Mouse (Mus musculus): Measurements from ENCODE around the gene Slc1a2. TPM values are rescaled to one million over a fixed set of nuclear protein-coding genes. Genes with fewer than 3 reads are reported as not detected.

The Slc1a2 gene
- polyA plus RNA-seq, 1 experiment: 0.90 TPM

DNA sequence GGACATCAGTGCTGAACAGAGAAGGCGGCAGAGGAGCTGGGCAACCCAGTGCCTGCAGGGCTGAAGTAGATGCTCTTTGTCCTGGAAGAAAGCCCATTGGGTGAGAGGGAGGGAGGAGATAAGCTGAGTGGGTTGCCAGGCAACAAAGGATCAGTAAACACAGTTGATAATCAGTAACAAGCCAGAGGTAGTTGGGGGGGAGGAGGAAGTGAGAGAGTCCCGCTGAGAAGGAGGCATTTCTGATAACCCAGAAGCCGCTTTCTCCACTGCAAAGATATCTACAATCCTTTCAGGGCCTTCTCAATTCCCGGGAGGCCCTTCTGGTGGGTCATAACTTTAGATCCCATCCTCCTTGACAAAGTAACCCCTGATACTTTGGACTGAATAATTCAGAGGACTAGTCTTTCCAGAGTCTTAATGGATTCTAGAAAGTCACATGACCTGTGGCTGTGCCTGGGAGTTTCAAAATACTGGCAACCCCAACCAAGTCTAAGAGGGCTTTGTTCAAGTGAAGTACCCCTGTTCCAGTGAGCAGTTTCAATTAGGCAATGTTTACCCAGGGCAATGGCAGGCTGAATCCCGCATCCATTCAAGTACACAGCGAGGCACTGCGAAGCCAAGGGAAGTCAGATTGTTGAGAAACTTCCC lies 86.9 kb downstream of the Slc1a2 start:
- Histone ChIP-seq H3K27ac (ENCODE audit: insufficient read depth, low read length) (no peak overlapping the region), H3K4me3 (ENCODE audit: insufficient read depth, low read length) (no peak overlapping the region), H3K4me1 (ENCODE audit: control insufficient read depth, insufficient read depth, low read length) (no peaks in the 10 kb centered on the region)
- TF ChIP-seq POLR2A (IDR thresholded peaks at IDR 0.05; ENCODE audit: low read depth, low read length) (no peak), CTCF (IDR thresholded peaks at IDR 0.05; ENCODE audit: borderline replicate concordance, insufficient read depth, low read length) (no peak)

- no peaks in the 10 kb centered on the region for H3K4me1 ChIP-seq (ENCODE audit: control insufficient read depth, insufficient read depth, low read length)
- H3K4me3 ChIP-seq (ENCODE audit: insufficient read depth, low read length): no peak overlapping the region
- no peak overlapping the region for H3K27ac ChIP-seq (ENCODE audit: insufficient read depth, low read length)
- TF ChIP-seq POLR2A (IDR thresholded peaks at IDR 0.05; ENCODE audit: low read depth, low read length) (no peak), CTCF (IDR thresholded peaks at IDR 0.05; ENCODE audit: borderline replicate concordance, insufficient read depth, low read length) (no peak)
These were observed 89.3 kb downstream of the Slc1a2 start for GRCm38 (mm10) chr2:102747758-102748157.

DNA sequence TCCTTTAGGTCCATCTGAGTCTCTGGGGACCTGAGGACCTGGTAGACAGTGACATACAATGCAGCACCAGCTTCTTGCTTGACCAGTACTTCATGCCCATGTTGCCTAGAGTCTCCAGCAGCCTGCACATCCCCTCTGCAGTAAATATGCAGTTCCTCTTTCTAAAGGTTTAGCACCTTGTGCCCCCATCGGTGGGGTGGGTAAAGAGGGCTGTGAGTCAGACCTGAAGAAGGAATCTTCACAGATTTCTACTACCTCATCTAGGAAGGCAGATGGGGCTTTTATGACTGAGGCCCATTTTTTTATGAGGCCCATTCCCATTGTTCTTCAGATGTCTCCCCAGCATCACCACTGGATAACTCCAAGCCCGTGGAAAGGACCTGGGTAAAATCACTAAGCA lies 91.5 kb downstream of the Slc1a2 start:
- Histone ChIP-seq H3K4me1 (ENCODE audit: control insufficient read depth, insufficient read depth, low read length) (no peaks in the 10 kb centered on the region), H3K27ac (ENCODE audit: insufficient read depth, low read length) (no peak overlapping the region), H3K4me3 (ENCODE audit: insufficient read depth, low read length) (no peak overlapping the region)
- TF ChIP-seq POLR2A (IDR thresholded peaks at IDR 0.05; ENCODE audit: low read depth, low read length) (no peak), CTCF (IDR thresholded peaks at IDR 0.05; ENCODE audit: borderline replicate concordance, insufficient read depth, low read length) (no peak)

DNA sequence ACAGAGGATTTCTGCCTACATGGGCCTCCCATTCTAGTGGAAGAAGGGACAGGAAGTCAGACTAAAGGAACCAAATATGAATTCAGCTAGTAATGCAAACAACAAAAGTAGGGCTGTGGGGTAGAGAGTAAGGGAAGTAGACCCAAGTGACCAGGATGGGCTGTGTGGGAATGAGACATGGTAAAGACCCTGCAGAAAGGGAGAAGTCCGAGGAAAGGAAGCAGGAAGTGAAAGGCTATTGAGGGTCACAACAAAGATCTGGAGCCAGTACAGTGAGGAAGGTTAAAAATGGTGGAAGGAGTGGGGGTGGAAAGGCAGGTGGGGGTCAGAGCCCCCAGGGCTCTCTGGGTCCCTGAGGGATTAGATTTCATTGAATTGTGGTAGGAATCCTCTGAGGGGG lies 93.4 kb downstream of the Slc1a2 start:
- no peak overlapping the region for H3K4me3 ChIP-seq (ENCODE audit: insufficient read depth, low read length)
- no peaks in the 10 kb centered on the region for H3K4me1 ChIP-seq (ENCODE audit: control insufficient read depth, insufficient read depth, low read length)
- H3K27ac ChIP-seq (ENCODE audit: insufficient read depth, low read length): no peak overlapping the region
- TF ChIP-seq CTCF (IDR thresholded peaks at IDR 0.05; ENCODE audit: borderline replicate concordance, insufficient read depth, low read length) (no peak), POLR2A (IDR thresholded peaks at IDR 0.05; ENCODE audit: low read depth, low read length) (no peak)

GRCm38 (mm10) chr2:102757241-102757860 lies 98.9 kb downstream of the Slc1a2 start:
- no peak overlapping the region for H3K4me3 ChIP-seq (ENCODE audit: insufficient read depth, low read length)
- peaks cover 9% of the 10 kb centered on the region; the same call in 1 of the 2 replicates for H3K4me1 ChIP-seq (ENCODE audit: control insufficient read depth, insufficient read depth, low read length)
- H3K27ac ChIP-seq (ENCODE audit: insufficient read depth, low read length): no peak overlapping the region
- no peak for TF ChIP-seq POLR2A (IDR thresholded peaks at IDR 0.05; ENCODE audit: low read depth, low read length)
- no peak for TF ChIP-seq CTCF (IDR thresholded peaks at IDR 0.05; ENCODE audit: borderline replicate concordance, insufficient read depth, low read length)

DNA sequence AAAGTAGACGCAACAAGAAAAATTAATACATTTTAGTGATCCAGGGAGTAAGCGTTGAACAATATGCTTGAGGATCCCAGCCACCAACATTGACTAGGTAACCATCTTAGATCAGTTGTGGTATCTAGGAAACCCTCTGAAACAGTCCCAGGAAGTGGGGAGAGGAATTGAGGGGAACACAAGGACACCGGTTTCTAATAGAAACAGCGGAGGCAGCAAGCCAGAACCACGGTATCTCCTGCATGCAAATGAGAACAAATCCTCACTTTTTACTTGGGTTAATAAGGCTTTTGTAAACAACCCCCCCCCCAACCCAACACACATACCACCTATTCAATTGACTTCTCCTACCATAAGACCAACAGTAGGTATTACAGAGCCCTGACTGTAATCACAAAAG lies 101.0 kb downstream of the Slc1a2 start:
- TF ChIP-seq CTCF (IDR thresholded peaks at IDR 0.05; ENCODE audit: borderline replicate concordance, insufficient read depth, low read length) (no peak), POLR2A (IDR thresholded peaks at IDR 0.05; ENCODE audit: low read depth, low read length) (no peak)
- Histone ChIP-seq H3K27ac (ENCODE audit: insufficient read depth, low read length) (peak overlapping the region; percentile 55), H3K4me1 (ENCODE audit: control insufficient read depth, insufficient read depth, low read length) (peaks cover 9% of the 10 kb centered on the region), H3K4me3 (ENCODE audit: insufficient read depth, low read length) (no peak overlapping the region)

DNA sequence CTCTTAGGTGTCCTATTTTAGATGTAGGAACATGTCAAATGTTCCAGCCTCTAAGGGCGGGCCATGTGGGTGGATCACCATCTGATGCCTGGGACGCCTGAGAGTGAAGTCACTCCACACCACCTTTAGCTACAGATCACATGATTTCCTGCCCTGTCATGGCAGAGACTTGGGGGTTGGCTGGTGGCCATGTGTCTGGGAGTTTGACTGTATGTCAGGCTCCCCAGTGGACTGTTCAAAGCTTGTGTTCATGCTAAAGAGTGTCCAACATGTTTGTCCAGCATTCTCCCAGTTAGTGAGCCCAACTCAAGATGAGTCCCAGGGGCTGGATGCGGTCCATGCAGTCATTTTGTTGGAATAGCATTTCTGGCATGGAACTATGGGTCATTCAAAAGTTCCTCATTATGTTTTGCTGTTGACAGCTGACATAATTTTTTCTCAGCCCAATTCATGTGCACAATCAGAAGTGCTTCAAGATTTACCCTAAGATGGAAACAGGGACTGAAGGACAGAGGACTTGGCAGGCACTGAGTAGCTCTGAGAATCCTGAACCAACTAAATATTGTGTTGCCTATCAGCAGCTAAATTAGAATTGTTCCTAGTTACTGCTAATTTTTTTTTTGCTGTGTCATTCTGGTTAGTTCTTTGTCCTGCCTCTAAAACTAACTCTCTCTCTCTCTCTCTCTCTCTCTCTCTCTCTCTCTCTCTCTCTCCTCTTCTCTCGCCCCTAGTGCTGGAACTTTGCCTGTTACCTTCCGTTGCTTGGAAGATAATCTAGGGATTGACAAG lies 102.0 kb downstream of the Slc1a2 start:
- Histone ChIP-seq H3K27ac (ENCODE audit: insufficient read depth, low read length) (peak overlapping the region; percentile 55), H3K4me3 (ENCODE audit: insufficient read depth, low read length) (no peak overlapping the region), H3K4me1 (ENCODE audit: control insufficient read depth, insufficient read depth, low read length) (peaks cover 9% of the 10 kb centered on the region)
- TF ChIP-seq POLR2A (IDR thresholded peaks at IDR 0.05; ENCODE audit: low read depth, low read length) (no peak), CTCF (IDR thresholded peaks at IDR 0.05; ENCODE audit: borderline replicate concordance, insufficient read depth, low read length) (no peak)

GRCm38 (mm10) chr2:102763176-102763575 lies 104.7 kb downstream of the Slc1a2 start:
- Histone ChIP-seq H3K4me1 (ENCODE audit: control insufficient read depth, insufficient read depth, low read length) (peaks cover 9% of the 10 kb centered on the region), H3K4me3 (ENCODE audit: insufficient read depth, low read length) (no peak overlapping the region), H3K27ac (ENCODE audit: insufficient read depth, low read length) (no peak overlapping the region)
- TF ChIP-seq POLR2A (IDR thresholded peaks at IDR 0.05; ENCODE audit: low read depth, low read length) (no peak), CTCF (IDR thresholded peaks at IDR 0.05; ENCODE audit: borderline replicate concordance, insufficient read depth, low read length) (no peak)

DNA sequence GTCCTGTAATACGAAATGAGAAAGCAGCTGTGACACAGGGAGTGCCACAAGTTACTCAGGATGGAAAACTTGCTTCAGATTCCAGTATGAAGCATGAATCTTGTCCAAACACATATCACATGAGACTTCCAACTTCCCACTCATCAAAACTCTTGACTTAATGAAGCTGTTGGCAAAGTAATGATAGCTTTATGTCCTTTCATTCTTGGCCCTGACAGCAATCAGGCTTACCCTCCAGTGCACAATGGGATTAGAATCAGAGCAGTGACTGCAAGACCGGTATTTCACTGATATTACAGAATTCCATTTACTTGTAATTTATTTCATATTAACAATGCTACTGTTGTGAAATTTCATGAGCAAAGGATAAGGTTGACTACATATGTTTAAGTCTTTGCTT lies 105.5 kb downstream of the Slc1a2 start:
- no peak overlapping the region for H3K4me3 ChIP-seq (ENCODE audit: insufficient read depth, low read length)
- no peak for TF ChIP-seq CTCF (IDR thresholded peaks at IDR 0.05; ENCODE audit: borderline replicate concordance, insufficient read depth, low read length)
- no peak for TF ChIP-seq POLR2A (IDR thresholded peaks at IDR 0.05; ENCODE audit: low read depth, low read length)
- H3K27ac ChIP-seq (ENCODE audit: insufficient read depth, low read length): no peak overlapping the region
- peaks cover 6% of the 10 kb centered on the region for H3K4me1 ChIP-seq (ENCODE audit: control insufficient read depth, insufficient read depth, low read length)
